Mouse (Mus musculus) heart, embryonic 16.5 days (tissue): ENCODE results near the gene Atp5l. TPM values are rescaled to one million over a fixed set of nuclear protein-coding genes. Genes with fewer than 3 reads are reported as not detected.

ENCODE experiments used
- ATAC-seq: fragments of 200-750 bp; cut with Nextera tagmentation; replicated peaks from 2 replicates; pipeline ENCODE4 v1.8.0; 2017; ENCODE audit warnings: moderate number of reproducible peaks; ENCODE audit not compliant: insufficient read depth, low FRiP score; ENCODE audit errors: extremely low read depth
- H3K27ac ChIP-seq: fragments of 300-500 bp; sonication (generic); 2 replicates; pipeline ENCODE4 v1.5.1; 2014; ENCODE audit warnings: mild to moderate bottlenecking, low read length, control low read depth, moderate library complexity
- H3K27me3 ChIP-seq: fragments of 300-500 bp; sonication (generic); 2 replicates; pipeline ENCODE4 v1.6.1; 2014; ENCODE audit warnings: low read length, mixed read lengths; ENCODE audit not compliant: control insufficient read depth, insufficient read depth
- H3K36me3 ChIP-seq: fragments of 300-500 bp; sonication (generic); 2 replicates; pipeline ENCODE4 v1.6.1; 2014; ENCODE audit not compliant: control insufficient read depth, insufficient read depth
- H3K4me1 ChIP-seq: fragments of 300-500 bp; sonication (generic); 2 replicates; pipeline ENCODE4 v1.6.1; 2014; ENCODE audit warnings: low read length, mixed read lengths; ENCODE audit not compliant: control insufficient read depth, insufficient read depth
- H3K4me2 ChIP-seq: fragments of 300-500 bp; sonication (generic); 2 replicates; pipeline ENCODE4 v1.6.1; 2014; ENCODE audit warnings: low read depth, mild to moderate bottlenecking, control low read depth, low read length
- H3K4me3 ChIP-seq: fragments of 300-500 bp; sonication (generic); 2 replicates; pipeline ENCODE4 v1.5.1; 2014; ENCODE audit warnings: mild to moderate bottlenecking, control low read depth, low read length
- H3K9ac ChIP-seq: fragments of 300-500 bp; sonication (generic); 2 replicates; pipeline ENCODE4 v1.6.1; 2014; ENCODE audit warnings: low read length, control low read depth
- H3K9me3 ChIP-seq: fragments of 300-500 bp; sonication (generic); replicated peaks from 2 replicates; pipeline ENCODE4 v1.6.1; 2016; ENCODE audit warnings: low read length; ENCODE audit not compliant: control insufficient read depth
- WGBS: fragments of 180-500 bp; shearing (Covaris S2); extraction: QIAGEN DNeasy Blood & Tissue Kit; methylation state at CpG from one replicate; pipeline ENCODE4 v1.1.7; 2014; 5-methylcytosine and 5-hydroxymethylcytosine counted together
- polyA plus RNA-seq: library from polyadenylated mRNA; unstranded; fragments of >200 nt; fragmentation: Nextera tagmentation; extraction: Ambion mirVana; gene quantifications from 2 replicates; pipeline ENCODE4 v1.2.1, GENCODE M21; 2015

The Atp5l gene
- polyA plus RNA-seq, 1 experiment from 2014 or later: 1,180 TPM

- WGBS: 91% methylated on average over 7 of the region's 7 CpGs
- Histone ChIP-seq H3K4me1 (0 out of 2 replicates have a peak, but pooled peaks cover 9% of the 10 kb centered on the region), H3K4me3 (no peak overlapping the region), H3K27me3 (no peaks in the 10 kb centered on the region), H3K9ac (no peak overlapping the region), H3K27ac (no peak overlapping the region), H3K36me3 (peaks cover 58% of the 10 kb centered on the region), H3K9me3 (no peaks in the 10 kb centered on the region), H3K4me2 (no peak overlapping the region)
- no peak for ATAC-seq
Measured at GRCm38 (mm10) chr9:44946185-44946695, 25.7 kb upstream of the Atp5l start.

GRCm38 (mm10) chr9:44942421-44942820 lies 21.9 kb upstream of the Atp5l start:
- H3K9me3 ChIP-seq: no peaks in the 10 kb centered on the region
- H3K4me2 ChIP-seq: no peak overlapping the region
- no peaks in the 10 kb centered on the region for H3K27me3 ChIP-seq
- H3K9ac ChIP-seq: no peak overlapping the region
- no peak for ATAC-seq
- 0 out of 2 replicates have a peak, but pooled peaks cover 9% of the 10 kb centered on the region for H3K4me1 ChIP-seq
- 93% methylated on average over 4 of the region's 4 CpGs for WGBS
- no peak overlapping the region for H3K4me3 ChIP-seq
- peaks cover 53% of the 10 kb centered on the region for H3K36me3 ChIP-seq
- H3K27ac ChIP-seq: no peak overlapping the region

DNA sequence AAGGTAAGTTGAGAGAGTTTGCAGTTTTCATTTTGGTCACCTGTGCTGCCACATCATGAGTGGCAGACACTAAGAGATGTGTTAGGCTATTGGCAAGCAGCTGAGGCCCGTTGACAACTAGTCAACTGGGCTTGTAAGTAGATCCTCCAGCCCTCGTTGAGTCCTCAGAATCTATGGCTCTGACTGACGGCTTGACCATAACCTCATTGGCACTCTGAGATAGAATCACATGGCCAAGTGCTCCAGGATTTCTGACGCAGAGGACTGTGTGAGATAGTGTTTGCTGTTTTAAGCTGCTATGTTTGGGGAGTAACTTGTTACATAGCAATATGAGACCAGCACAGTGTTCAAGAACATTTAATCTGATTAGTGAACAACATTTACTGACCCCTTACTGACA lies 21.2 kb upstream of the Atp5l start:
- H3K27ac ChIP-seq: 0 out of 2 replicates have a peak overlapping the region, but pooled peaks have one; percentile 4
- ATAC-seq: no peak

DNA sequence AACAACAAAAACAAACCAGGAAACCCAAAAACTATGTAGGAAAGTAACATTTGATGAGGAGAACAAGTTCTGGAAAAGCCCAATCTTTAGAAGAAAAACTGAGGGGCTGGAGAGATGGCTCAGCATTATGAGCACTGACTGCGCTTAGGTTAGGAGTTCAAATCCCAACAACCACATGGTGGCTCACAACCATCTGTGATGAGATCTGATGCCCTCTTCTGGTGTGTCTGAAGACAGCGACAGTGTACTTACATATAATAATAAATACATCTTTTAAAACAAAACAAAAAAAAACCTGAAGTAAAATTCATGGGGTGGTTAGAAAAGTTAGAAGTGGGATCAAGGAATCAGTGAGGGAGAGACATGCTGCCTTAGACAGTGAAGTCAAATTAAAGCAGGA lies 1.0 kb upstream of the Atp5l start:
- Histone ChIP-seq H3K9ac (peak overlapping the region; percentile 70), H3K4me3 (peak overlapping the region; percentile 98), H3K36me3 (no peaks in the 10 kb centered on the region), H3K27ac (peak overlapping the region; percentile 97), H3K27me3 (no peaks in the 10 kb centered on the region), H3K4me1 (peaks cover 12% of the 10 kb centered on the region), H3K9me3 (no peaks in the 10 kb centered on the region), H3K4me2 (peak overlapping the region; percentile 69)
- 69% methylated on average over 2 of the region's 2 CpGs for WGBS
- ATAC-seq: no peak

More for the DNA sequence above, 21.2 kb upstream of the Atp5l start:
- WGBS: 55% methylated on average over 4 of the region's 4 CpGs
- no peaks in the 10 kb centered on the region for H3K27me3 ChIP-seq
- no peak overlapping the region for H3K4me2 ChIP-seq
- H3K4me1 ChIP-seq: 0 out of 2 replicates have a peak, but pooled peaks cover 9% of the 10 kb centered on the region
- H3K4me3 ChIP-seq: no peak overlapping the region
- peaks cover 54% of the 10 kb centered on the region for H3K36me3 ChIP-seq
- H3K9ac ChIP-seq: no peak overlapping the region
- no peaks in the 10 kb centered on the region for H3K9me3 ChIP-seq

DNA sequence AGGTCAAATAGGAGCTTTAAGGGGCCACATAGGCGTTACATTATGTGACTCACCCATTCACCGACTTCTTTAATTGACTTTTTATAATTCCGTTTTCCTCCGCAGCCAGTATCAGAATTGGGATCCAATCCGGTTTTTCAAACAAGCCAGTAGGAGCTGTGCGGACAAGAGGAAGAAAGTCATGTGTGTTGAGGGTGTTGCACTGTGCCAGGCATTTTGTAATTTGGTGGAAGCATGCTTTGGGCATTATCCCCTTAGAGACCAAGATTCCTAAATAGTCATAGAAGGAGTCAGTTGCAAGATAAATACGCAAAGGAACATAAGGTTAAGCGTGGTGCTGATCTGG lies 554 bp upstream of the Atp5l start:
- H3K36me3 ChIP-seq: no peaks in the 10 kb centered on the region
- no peaks in the 10 kb centered on the region for H3K9me3 ChIP-seq
- H3K27me3 ChIP-seq: no peaks in the 10 kb centered on the region
- peaks cover 12% of the 10 kb centered on the region for H3K4me1 ChIP-seq
- peak overlapping the region; percentile 69 for H3K4me2 ChIP-seq
- peak; percentile 77 for ATAC-seq
- peak overlapping the region; percentile 98 for H3K4me3 ChIP-seq
- H3K9ac ChIP-seq: peak overlapping the region; percentile 70
- peak overlapping the region; percentile 97 for H3K27ac ChIP-seq
- under 1% methylated on average over 8 of the region's 8 CpGs for WGBS

- Histone ChIP-seq H3K9ac (peak overlapping the region; percentile 100), H3K36me3 (no peaks in the 10 kb centered on the region), H3K4me3 (peak overlapping the region; percentile 98), H3K9me3 (no peaks in the 10 kb centered on the region), H3K4me2 (peak overlapping the region; percentile 78), H3K27me3 (no peaks in the 10 kb centered on the region), H3K27ac (peak overlapping the region; percentile 97), H3K4me1 (peaks cover 23% of the 10 kb centered on the region)
- ATAC-seq: no peak
- 26% methylated on average over 2 of the region's 2 CpGs for WGBS
Measured at GRCm38 (mm10) chr9:44919606-44920005, 936 bp downstream of the Atp5l start.

DNA sequence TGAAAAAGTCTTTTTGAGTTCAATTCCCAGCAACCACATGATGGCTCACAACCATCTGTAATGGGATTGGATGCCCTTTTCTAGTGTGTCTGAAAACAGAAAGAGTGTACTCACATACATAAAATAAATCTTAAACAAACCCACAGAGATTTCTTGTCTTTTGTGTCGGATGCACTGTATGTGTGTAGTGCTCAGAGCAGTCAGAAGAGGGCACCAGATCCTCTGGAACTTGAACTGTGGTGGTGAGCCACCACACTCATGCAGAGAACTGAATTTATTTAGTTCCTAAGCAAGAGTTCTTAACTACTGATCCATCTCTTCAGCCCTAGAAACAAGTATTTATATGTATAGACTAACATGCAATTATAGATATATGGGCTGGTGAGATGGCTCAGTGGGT lies 4.3 kb downstream of the Atp5l start:
- peaks cover 21% of the 10 kb centered on the region for H3K4me1 ChIP-seq
- no peaks in the 10 kb centered on the region for H3K9me3 ChIP-seq
- H3K27me3 ChIP-seq: no peaks in the 10 kb centered on the region
- no peak overlapping the region for H3K4me2 ChIP-seq
- no peak overlapping the region for H3K4me3 ChIP-seq
- no peak for ATAC-seq
- no peak overlapping the region for H3K9ac ChIP-seq
- WGBS: 59% methylated on average over 1 of the region's 1 CpGs
- H3K27ac ChIP-seq: no peak overlapping the region
- H3K36me3 ChIP-seq: peaks cover 13% of the 10 kb centered on the region

- peaks cover 21% of the 10 kb centered on the region for H3K4me1 ChIP-seq
- no peak overlapping the region; the same call in 1 of the 2 replicates for H3K27ac ChIP-seq
- no peaks in the 10 kb centered on the region for H3K27me3 ChIP-seq
- no peak overlapping the region; the same call in 1 of the 2 replicates for H3K4me2 ChIP-seq
- no peak for ATAC-seq
- H3K36me3 ChIP-seq: peaks cover 28% of the 10 kb centered on the region
- H3K9ac ChIP-seq: peak overlapping the region; percentile 17; the same call in 1 of the 2 replicates
- no peak overlapping the region for H3K4me3 ChIP-seq
- WGBS: 21% methylated on average over 4 of the region's 4 CpGs
- no peaks in the 10 kb centered on the region for H3K9me3 ChIP-seq
Measured at GRCm38 (mm10) chr9:44914706-44915105, 5.8 kb downstream of the Atp5l start.

- Histone ChIP-seq H3K4me1 (peaks cover 13% of the 10 kb centered on the region), H3K4me2 (no peak overlapping the region), H3K9me3 (no peaks in the 10 kb centered on the region), H3K27ac (no peak overlapping the region), H3K4me3 (no peak overlapping the region), H3K9ac (no peak overlapping the region), H3K27me3 (no peaks in the 10 kb centered on the region), H3K36me3 (peaks cover 28% of the 10 kb centered on the region)
- ATAC-seq: no peak
- WGBS: 89% methylated on average over 4 of the region's 4 CpGs
Measured at GRCm38 (mm10) chr9:44911365-44911764, 9.2 kb downstream of the Atp5l start.
